Mouse (Mus musculus) heart, embryonic 13.5 days (tissue): ENCODE results near the gene Tmem223. TPM values are rescaled to one million over a fixed set of nuclear protein-coding genes. Genes with fewer than 3 reads are reported as not detected.

Source experiments
- ATAC-seq: fragments of 200-750 bp; cut with Nextera tagmentation; 2 replicates; pipeline ENCODE4 v1.8.0; 2017; ENCODE audit warnings: moderate TSS enrichment; ENCODE audit not compliant: insufficient number of reproducible peaks, low FRiP score, low TSS enrichment; ENCODE audit errors: extremely low read depth
- H3K27ac ChIP-seq: fragments of 300-500 bp; sonication (generic); replicated peaks from 2 replicates; pipeline ENCODE4 v1.5.1; 2015; ENCODE audit warnings: moderate library complexity, mild to moderate bottlenecking, inconsistent platforms
- H3K27me3 ChIP-seq: fragments of 300-500 bp; sonication (generic); replicated peaks from 2 replicates; pipeline ENCODE4 v1.6.1; 2015; ENCODE audit warnings: mild to moderate bottlenecking, inconsistent platforms
- H3K36me3 ChIP-seq: fragments of 300-500 bp; sonication (generic); 2 replicates; pipeline ENCODE4 v1.6.1; 2015; ENCODE audit warnings: mild to moderate bottlenecking, inconsistent platforms
- H3K4me1 ChIP-seq: fragments of 300-500 bp; sonication (generic); 2 replicates; pipeline ENCODE4 v1.6.1; 2015; ENCODE audit warnings: inconsistent platforms
- H3K4me2 ChIP-seq: fragments of 300-500 bp; sonication (generic); 2 replicates; pipeline ENCODE4 v1.6.1; 2015; ENCODE audit warnings: inconsistent platforms, mild to moderate bottlenecking, moderate library complexity
- H3K4me3 ChIP-seq: fragments of 300-500 bp; sonication (generic); 2 replicates; pipeline ENCODE4 v1.5.1; 2015; ENCODE audit warnings: moderate library complexity, mild to moderate bottlenecking, inconsistent platforms
- H3K9ac ChIP-seq: fragments of 300-500 bp; sonication (generic); 2 replicates; pipeline ENCODE4 v1.6.1; 2015; ENCODE audit warnings: inconsistent platforms, mild to moderate bottlenecking, moderate library complexity
- H3K9me3 ChIP-seq: fragments of 300-500 bp; sonication (generic); 2 replicates; pipeline ENCODE4 v1.6.1; 2016; ENCODE audit warnings: inconsistent platforms
- WGBS: fragments of 180-500 bp; shearing (Covaris S2); methylation state at CpG from one replicate; pipeline ENCODE4 v1.1.7; 2015; ENCODE audit warnings: mixed read lengths; 5-methylcytosine and 5-hydroxymethylcytosine counted together
- polyA plus RNA-seq: library from polyadenylated mRNA; unstranded; fragments of >200 nt; fragmentation: Nextera tagmentation; extraction: Ambion mirVana; gene quantifications from 2 replicates; pipeline ENCODE4 v1.2.1, GENCODE M21; 2015

Gene Tmem223
- polyA plus RNA-seq, 1 experiment from 2014 or later, result 154 TPM

DNA sequence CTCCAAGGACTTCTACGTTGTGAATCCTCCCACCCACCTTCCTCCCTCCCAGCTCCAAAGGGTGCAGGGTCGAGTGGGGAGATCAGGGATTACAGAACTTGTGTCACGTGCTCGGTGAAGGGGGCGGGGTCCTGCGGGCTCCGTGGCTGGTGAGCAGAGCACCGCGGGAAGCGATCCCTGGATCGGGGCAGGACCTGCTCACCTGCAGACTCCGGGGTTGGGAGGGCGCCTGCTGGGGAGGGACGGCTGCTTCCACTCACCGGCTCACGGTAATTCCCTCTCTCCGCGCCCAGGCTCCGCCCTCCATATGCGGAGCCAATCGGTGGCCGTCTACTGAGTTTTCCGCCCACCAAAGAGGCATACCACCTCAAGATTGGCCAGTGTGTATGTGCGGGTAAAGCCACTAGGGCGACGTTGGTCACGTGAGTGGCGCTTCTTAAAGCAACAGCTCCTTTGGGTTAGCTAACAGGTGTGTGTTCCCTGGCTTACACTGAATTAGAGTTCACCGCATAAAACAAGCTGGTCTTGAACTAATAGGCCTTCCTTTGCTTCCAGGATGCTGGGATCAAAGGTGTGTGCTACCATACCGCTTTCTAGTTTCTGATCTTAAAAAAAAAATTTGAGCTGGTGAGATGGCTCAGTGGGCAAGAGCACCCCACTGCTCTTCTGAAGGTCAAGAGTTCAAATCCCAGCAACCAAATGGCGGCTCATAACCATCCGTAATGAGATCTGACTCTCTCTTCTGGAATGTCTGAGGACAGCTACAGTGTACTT lies 15.4 kb downstream of the Tmem223 start, which contains the start of gene Taf6l:
Gene Taf6l, minus strand, starts transcription at position 410 of the 774 bp plus-strand sequence.
- Histone ChIP-seq H3K4me2 (peak within 1 kb of the TSS; percentile 81), H3K9ac (peak within 1 kb of the TSS; percentile 89), H3K9me3 (no peaks in the 10 kb centered on the region), H3K4me3 (peak within 1 kb of the TSS; percentile 81), H3K36me3 (peaks cover 36% of the 10 kb centered on the region), H3K27me3 (no peaks in the 10 kb centered on the region), H3K4me1 (peaks cover 13% of the 10 kb centered on the region), H3K27ac (peak within 1 kb of the TSS; percentile 83)
- ATAC-seq, result peak; percentile 96
- 1% methylated on average over 32 of the region's 32 CpGs for WGBS

DNA sequence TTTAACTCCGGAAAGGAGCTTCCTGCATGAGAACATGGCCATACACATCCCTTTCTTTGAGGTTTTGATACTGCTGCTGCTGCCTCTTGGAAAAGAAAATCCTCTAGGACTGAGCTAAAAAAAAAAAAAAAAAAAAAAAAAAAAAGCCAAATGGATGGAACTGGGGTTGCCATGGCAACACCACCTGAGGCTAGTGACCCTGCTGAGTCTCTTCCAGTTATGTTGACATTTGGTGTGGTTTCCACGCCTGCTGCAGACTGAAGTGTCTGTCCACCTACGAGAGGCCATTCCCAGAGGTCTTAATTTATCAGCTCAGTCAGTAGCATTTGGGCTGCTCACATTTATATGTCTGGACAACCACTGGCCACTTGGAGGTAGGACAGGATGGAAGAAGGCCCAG lies 17.7 kb downstream of the Tmem223 start:
- Histone ChIP-seq H3K9me3 (no peaks in the 10 kb centered on the region), H3K4me3 (no peak overlapping the region), H3K4me1 (peaks cover 13% of the 10 kb centered on the region), H3K27ac (no peak overlapping the region), H3K9ac (no peak overlapping the region), H3K27me3 (no peaks in the 10 kb centered on the region), H3K36me3 (peaks cover 33% of the 10 kb centered on the region), H3K4me2 (no peak overlapping the region)
- WGBS, result 30% methylated on average over 3 of the region's 3 CpGs
- ATAC-seq, result no peak

- H3K9ac ChIP-seq, result no peak overlapping the region
Measured at GRCm38 (mm10) chr19:8789171-8789570, 18.4 kb downstream of the Tmem223 start.

GRCm38 (mm10) chr19:8790171-8790570 lies 19.4 kb downstream of the Tmem223 start:
- no peaks in the 10 kb centered on the region for H3K9me3 ChIP-seq
- no peak overlapping the region for H3K4me3 ChIP-seq
- H3K27ac ChIP-seq, result no peak overlapping the region
- H3K27me3 ChIP-seq, result no peaks in the 10 kb centered on the region
- H3K4me1 ChIP-seq, result peaks cover 8% of the 10 kb centered on the region
- H3K4me2 ChIP-seq, result no peak overlapping the region
- ATAC-seq, result no peak
- H3K36me3 ChIP-seq, result peaks cover 41% of the 10 kb centered on the region
- H3K9ac ChIP-seq, result no peak overlapping the region
- 74% methylated on average over 7 of the region's 7 CpGs for WGBS

More at GRCm38 (mm10) chr19:8789171-8789570, 18.4 kb downstream of the Tmem223 start:
- Histone ChIP-seq H3K27ac (no peak overlapping the region), H3K4me1 (peaks cover 13% of the 10 kb centered on the region), H3K9me3 (no peaks in the 10 kb centered on the region), H3K27me3 (no peaks in the 10 kb centered on the region), H3K4me2 (no peak overlapping the region), H3K36me3 (peaks cover 34% of the 10 kb centered on the region), H3K4me3 (no peak overlapping the region)
- no peak for ATAC-seq
- 74% methylated on average over 1 of the region's 1 CpGs for WGBS

- H3K36me3 ChIP-seq, result peaks cover 32% of the 10 kb centered on the region
- peak; percentile 69; the same call in 1 of the 2 replicates for ATAC-seq
- peak within 1 kb of the TSS; percentile 96 for H3K4me2 ChIP-seq
- 1% methylated on average over 25 of the region's 25 CpGs for WGBS
- peak within 1 kb of the TSS; percentile 80 for H3K27ac ChIP-seq
- H3K9me3 ChIP-seq, result no peaks in the 10 kb centered on the region
- peak within 1 kb of the TSS; percentile 94 for H3K9ac ChIP-seq
- peaks cover 22% of the 10 kb centered on the region for H3K4me1 ChIP-seq
- H3K27me3 ChIP-seq, result no peaks in the 10 kb centered on the region
- peak within 1 kb of the TSS; percentile 93 for H3K4me3 ChIP-seq
Measured at GRCm38 (mm10) chr19:8798264-8798946, 27.6 kb downstream of the Tmem223 start, which contains the start of gene Polr2g. Gene Polr2g (minus strand): TSS chr19:8798577.

DNA sequence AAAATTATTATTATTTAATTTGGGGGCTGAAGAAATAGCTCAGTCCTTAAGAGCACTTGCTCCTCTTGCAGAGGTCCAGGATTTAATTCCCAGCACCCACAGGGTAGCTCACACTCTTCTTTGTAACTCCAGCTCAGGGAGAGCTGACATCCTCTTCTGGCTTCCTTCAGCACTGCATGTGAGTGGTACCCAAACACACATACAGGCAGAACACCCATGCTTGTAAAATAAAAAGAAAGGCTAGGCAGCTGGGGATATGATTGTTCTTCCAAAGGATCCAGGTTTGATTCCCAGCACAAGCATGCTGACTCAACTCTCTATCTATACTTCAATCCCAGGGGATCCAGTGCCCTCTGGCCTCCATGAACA lies 28.1 kb downstream of the Tmem223 start:
- H3K4me2 ChIP-seq, result peak overlapping the region; percentile 96
- H3K9me3 ChIP-seq, result no peaks in the 10 kb centered on the region
- H3K9ac ChIP-seq, result peak overlapping the region; percentile 94; the same call in 1 of the 2 replicates
- peaks cover 28% of the 10 kb centered on the region for H3K36me3 ChIP-seq
- ATAC-seq, result no peak
- peak overlapping the region; percentile 93; the same call in 1 of the 2 replicates for H3K4me3 ChIP-seq
- H3K27me3 ChIP-seq, result no peaks in the 10 kb centered on the region
- peaks cover 22% of the 10 kb centered on the region for H3K4me1 ChIP-seq
- no peak overlapping the region for H3K27ac ChIP-seq

DNA sequence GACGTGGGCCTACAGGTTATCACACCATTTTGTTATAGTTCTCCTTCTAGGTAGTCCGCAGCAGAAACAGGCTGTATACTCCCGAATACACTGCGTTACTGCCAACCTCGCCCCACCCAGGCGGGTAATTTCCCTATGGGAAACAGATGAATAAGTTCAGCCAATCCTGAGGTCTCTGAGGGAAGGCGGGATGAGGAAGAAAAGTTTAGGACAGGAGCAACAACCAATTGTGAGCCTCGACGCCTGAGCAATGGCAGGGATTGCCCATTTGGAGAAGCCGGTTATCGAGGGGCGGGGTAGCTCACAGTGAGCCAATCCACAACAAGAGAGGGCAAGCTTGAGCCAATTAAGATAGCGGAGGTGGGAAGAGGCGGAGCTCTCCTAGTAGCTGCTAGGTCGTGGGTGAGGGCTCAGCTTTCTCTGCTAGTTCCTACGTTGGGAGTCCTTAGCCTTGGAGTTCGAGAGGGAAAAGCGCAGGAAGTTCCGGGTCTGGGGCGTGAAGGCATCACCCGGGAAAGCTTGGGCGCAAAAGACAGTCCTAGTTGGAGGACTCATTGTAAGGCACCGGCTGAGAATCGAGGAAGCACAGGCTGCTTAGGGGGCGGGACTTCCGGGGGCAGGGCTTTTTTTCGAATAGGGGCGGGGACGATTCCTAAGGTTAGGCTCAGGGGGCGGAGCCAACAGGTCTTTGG lies 31.5 kb downstream of the Tmem223 start, which contains the start of gene Zbtb3:
Gene Zbtb3, plus strand, starts transcription at position 426 of the 692 bp plus-strand sequence.
- under 1% methylated on average over 30 of the region's 30 CpGs for WGBS
- Histone ChIP-seq H3K4me1 (peaks cover 19% of the 10 kb centered on the region), H3K4me3 (peak within 1 kb of the TSS; percentile 76), H3K27me3 (no peaks in the 10 kb centered on the region), H3K9me3 (no peaks in the 10 kb centered on the region), H3K9ac (peak within 1 kb of the TSS; percentile 84), H3K27ac (peak within 1 kb of the TSS; percentile 90), H3K36me3 (peaks cover 34% of the 10 kb centered on the region), H3K4me2 (peak within 1 kb of the TSS; percentile 84)
- peak; percentile 97 for ATAC-seq

DNA sequence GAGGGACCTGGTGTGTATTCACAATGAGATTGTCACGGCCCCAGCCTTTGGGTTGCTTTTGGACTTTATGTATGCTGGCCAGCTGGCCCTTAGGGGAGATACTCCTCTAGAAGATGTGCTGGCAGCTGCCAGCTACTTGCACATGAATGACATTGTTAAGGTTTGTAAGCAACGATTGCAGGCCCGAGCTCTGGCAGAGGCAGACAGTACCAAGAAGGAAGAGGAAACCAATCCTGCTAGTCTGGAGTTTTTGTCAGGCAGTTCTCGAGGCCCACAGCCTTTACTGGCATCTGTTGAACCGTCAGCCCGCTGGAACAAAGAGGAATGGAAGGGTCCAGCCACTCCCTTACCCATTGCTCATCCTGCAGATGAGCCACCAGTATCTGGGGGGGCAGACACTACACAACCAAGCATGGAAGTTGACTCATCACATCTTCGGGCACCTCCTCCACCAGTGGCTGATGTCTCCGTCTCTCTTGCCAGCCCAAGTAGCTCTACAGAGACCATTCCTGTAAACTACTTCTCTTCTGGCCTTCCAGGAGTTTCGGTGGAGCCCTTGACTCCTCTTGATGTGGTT lies 32.5 kb downstream of the Tmem223 start:
- Histone ChIP-seq H3K9ac (peak overlapping the region; percentile 84; the same call in 1 of the 2 replicates), H3K27me3 (no peaks in the 10 kb centered on the region), H3K36me3 (peaks cover 43% of the 10 kb centered on the region), H3K4me2 (peak overlapping the region; percentile 84), H3K9me3 (no peaks in the 10 kb centered on the region), H3K4me1 (peaks cover 13% of the 10 kb centered on the region), H3K27ac (peak overlapping the region; percentile 90; the same call in 1 of the 2 replicates), H3K4me3 (peak overlapping the region; percentile 76)
- WGBS, result 84% methylated on average over 9 of the region's 9 CpGs
- no peak for ATAC-seq

DNA sequence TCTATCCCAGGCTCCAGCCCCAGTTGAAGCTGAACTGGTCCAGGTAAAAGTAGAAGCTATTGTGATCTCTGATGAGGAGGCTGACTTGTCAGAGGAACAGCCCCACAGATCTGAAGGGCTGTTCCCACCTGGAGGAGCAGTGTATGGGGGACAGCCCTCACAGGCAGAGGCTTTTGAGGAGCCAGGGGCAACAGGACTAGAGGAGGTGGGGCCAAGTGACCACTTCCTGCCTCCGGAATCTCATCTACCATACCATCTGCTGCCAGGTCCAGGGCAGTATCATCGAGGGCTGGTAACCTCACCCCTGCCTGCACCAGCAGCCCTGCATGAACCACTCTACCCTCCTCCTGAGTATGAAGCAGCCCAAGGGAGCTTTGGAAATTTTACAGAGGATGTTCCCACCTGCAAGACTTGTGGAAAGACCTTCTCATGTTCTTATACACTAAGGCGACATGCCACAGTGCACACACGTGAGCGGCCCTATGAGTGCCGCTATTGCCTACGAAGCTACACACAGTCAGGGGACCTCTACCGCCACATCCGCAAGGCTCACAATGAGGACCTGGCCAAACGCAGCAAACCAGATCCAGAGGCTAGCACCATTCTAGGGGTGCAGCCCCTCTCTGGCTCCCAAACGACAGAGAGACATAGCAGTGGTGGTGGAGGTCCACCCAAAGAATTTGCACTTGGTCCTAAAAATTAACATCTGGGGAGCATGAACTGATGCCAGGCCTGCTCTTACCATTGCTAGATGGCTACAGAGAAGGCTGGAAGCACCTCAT lies 33.3 kb downstream of the Tmem223 start:
- WGBS, result 83% methylated on average over 11 of the region's 11 CpGs
- ATAC-seq, result no peak
- H3K36me3 ChIP-seq, result peaks cover 49% of the 10 kb centered on the region
- H3K9me3 ChIP-seq, result no peaks in the 10 kb centered on the region
- H3K9ac ChIP-seq, result no peak overlapping the region
- no peak overlapping the region for H3K27ac ChIP-seq
- no peaks in the 10 kb centered on the region for H3K27me3 ChIP-seq
- H3K4me2 ChIP-seq, result no peak overlapping the region
- peaks cover 13% of the 10 kb centered on the region for H3K4me1 ChIP-seq
- H3K4me3 ChIP-seq, result no peak overlapping the region

GRCm38 (mm10) chr19:8806810-8807209 lies 36.0 kb downstream of the Tmem223 start:
- Histone ChIP-seq H3K36me3 (peaks cover 70% of the 10 kb centered on the region), H3K4me2 (no peak overlapping the region), H3K27me3 (no peaks in the 10 kb centered on the region), H3K4me1 (peaks cover 9% of the 10 kb centered on the region), H3K9me3 (no peaks in the 10 kb centered on the region), H3K4me3 (no peak overlapping the region), H3K9ac (no peak overlapping the region), H3K27ac (no peak overlapping the region)
- 90% methylated on average over 5 of the region's 5 CpGs for WGBS
- ATAC-seq, result no peak
